Mouse (Mus musculus): Measurements from ENCODE around the gene Med13l. TPM values are rescaled to one million over a fixed set of nuclear protein-coding genes. Genes with fewer than 3 reads are reported as not detected.

Gene Med13l
- polyA plus RNA-seq, 1 experiment: 21.4 TPM

GRCm38 (mm10) chr5:118814052-118814451 is 253.6 kb downstream of the Med13l start:
- WGBS: 49% methylated on average over 6 of the region's 6 CpGs
- no peak overlapping the region for H3K4me3 ChIP-seq (replicated peaks; ENCODE audit: extremely low read depth, low read depth, low read length)
- TF ChIP-seq POLR2A (IDR thresholded peaks at IDR 0.05; ENCODE audit: borderline replicate concordance, extremely low read depth, low read depth, low read length) (no peak), CTCF (IDR thresholded peaks at IDR 0.05; ENCODE audit: insufficient read depth, low read length) (0 out of 2 replicates have a peak, but pooled peaks have one; percentile 26)
- no peaks in the 10 kb centered on the region for H3K4me1 ChIP-seq (ENCODE audit: control insufficient read depth, insufficient read depth, low read length)
- no peak for DNase-seq
